Mouse (Mus musculus): ENCODE measurements around the gene Htr3b. TPM values are rescaled to one million over a fixed set of nuclear protein-coding genes. Genes with fewer than 3 reads are reported as not detected.

Gene Htr3b
- polyA plus RNA-seq, 1 experiment = not detected

DNA sequence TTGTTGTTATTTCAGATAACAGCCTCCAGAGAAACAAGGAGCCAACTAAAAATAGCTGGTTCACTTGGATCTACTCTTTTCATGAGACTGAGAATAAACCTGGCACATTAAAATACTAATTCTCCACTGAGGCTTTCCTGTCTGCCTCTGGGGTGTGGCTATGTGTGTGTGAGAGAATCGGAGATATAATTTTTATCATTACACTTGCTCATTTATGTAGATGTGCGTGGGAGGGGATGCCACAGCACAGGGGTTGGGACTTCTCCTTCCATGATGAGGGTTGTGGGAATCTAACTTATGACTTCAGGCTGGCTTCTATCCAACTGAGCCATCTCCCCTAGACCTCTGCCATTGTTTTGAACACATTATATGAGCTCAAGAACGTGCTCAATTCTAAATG, 16.0 kb upstream of the Htr3b start:
- WGBS = 71% methylated on average over 3 of the region's 3 CpGs
- no peak for TF ChIP-seq CTCF (IDR thresholded peaks at IDR 0.05; ENCODE audit: extremely low read depth, insufficient read depth, insufficient read length, insufficient replicate concordance)
- TF ChIP-seq POLR2A (IDR thresholded peaks at IDR 0.05; ENCODE audit: low read depth, low read length) = no peak
- no peaks in the 10 kb centered on the region; the same call in none of the 2 replicates for H3K4me1 ChIP-seq (ENCODE audit: control insufficient read depth, insufficient read depth, insufficient read length)
- H3K36me3 ChIP-seq (ENCODE audit: control insufficient read depth, insufficient read depth, low read length) = no peaks in the 10 kb centered on the region
- no peak for DNase-seq (ENCODE audit: low read depth in 1 of 2, low spot score in 2 of 2)
- no peaks in the 10 kb centered on the region for H3K27me3 ChIP-seq (ENCODE audit: control insufficient read depth, insufficient read depth, low read length)
- peak overlapping the region; percentile 64 for H3K27ac ChIP-seq (ENCODE audit: insufficient read depth, low read length)
- H3K4me3 ChIP-seq (ENCODE audit: extremely low read depth, insufficient read depth, insufficient read length) = no peak overlapping the region

GRCm38 (mm10) chr9:48980371-48980770, 15.6 kb upstream of the Htr3b start:
- WGBS = 65% methylated on average over 5 of the region's 5 CpGs
- TF ChIP-seq POLR2A (IDR thresholded peaks at IDR 0.05; ENCODE audit: low read depth, low read length) = no peak
- TF ChIP-seq CTCF (IDR thresholded peaks at IDR 0.05; ENCODE audit: extremely low read depth, insufficient read depth, insufficient read length, insufficient replicate concordance) = no peak

GRCm38 (mm10) chr9:48976661-48977355, 12.0 kb upstream of the Htr3b start:
- Histone ChIP-seq H3K36me3 (ENCODE audit: control insufficient read depth, insufficient read depth, low read length) (no peaks in the 10 kb centered on the region), H3K27me3 (ENCODE audit: control insufficient read depth, insufficient read depth, low read length) (no peaks in the 10 kb centered on the region), H3K4me3 (ENCODE audit: extremely low read depth, insufficient read depth, insufficient read length) (no peak overlapping the region), H3K27ac (ENCODE audit: insufficient read depth, low read length) (no peak overlapping the region), H3K4me1 (ENCODE audit: control insufficient read depth, insufficient read depth, insufficient read length) (no peaks in the 10 kb centered on the region; the same call in none of the 2 replicates)
- TF ChIP-seq POLR2A (IDR thresholded peaks at IDR 0.05; ENCODE audit: low read depth, low read length) (no peak), CTCF (IDR thresholded peaks at IDR 0.05; ENCODE audit: extremely low read depth, insufficient read depth, insufficient read length, insufficient replicate concordance) (no peak)
- 82% methylated on average over 6 of the region's 6 CpGs for WGBS
- no peak for DNase-seq (ENCODE audit: low read depth in 1 of 2, low spot score in 2 of 2)

More at GRCm38 (mm10) chr9:48980371-48980770, 15.6 kb upstream of the Htr3b start:
- no peaks in the 10 kb centered on the region for H3K27me3 ChIP-seq (ENCODE audit: control insufficient read depth, insufficient read depth, low read length)
- no peaks in the 10 kb centered on the region for H3K36me3 ChIP-seq (ENCODE audit: control insufficient read depth, insufficient read depth, low read length)
- no peak for DNase-seq (ENCODE audit: low read depth in 1 of 2, low spot score in 2 of 2)
- H3K4me3 ChIP-seq (ENCODE audit: extremely low read depth, insufficient read depth, insufficient read length) = no peak overlapping the region
- peak overlapping the region; percentile 63 for H3K27ac ChIP-seq (ENCODE audit: insufficient read depth, low read length)
- no peaks in the 10 kb centered on the region; the same call in none of the 2 replicates for H3K4me1 ChIP-seq (ENCODE audit: control insufficient read depth, insufficient read depth, insufficient read length)

- no peaks in the 10 kb centered on the region; the same call in 1 of the 2 replicates for H3K4me1 ChIP-seq (ENCODE audit: control insufficient read depth, insufficient read depth, insufficient read length)
- H3K4me3 ChIP-seq (ENCODE audit: extremely low read depth, insufficient read depth, insufficient read length) = no peak overlapping the region
- no peaks in the 10 kb centered on the region for H3K27me3 ChIP-seq (ENCODE audit: control insufficient read depth, insufficient read depth, low read length)
- H3K27ac ChIP-seq (ENCODE audit: insufficient read depth, low read length) = no peak overlapping the region
- WGBS = 32% methylated on average over 3 of the region's 3 CpGs
- peak in 1 of 2 experiments; percentile 17 for DNase-seq (ENCODE audit: low read depth in 1 of 2, low spot score in 2 of 2)
- TF ChIP-seq POLR2A (IDR thresholded peaks at IDR 0.05; ENCODE audit: low read depth, low read length) (no peak), CTCF (IDR thresholded peaks at IDR 0.05; ENCODE audit: extremely low read depth, insufficient read depth, insufficient read length, insufficient replicate concordance) (peak; percentile 48; the same call in 1 of the 2 replicates)
- no peaks in the 10 kb centered on the region for H3K36me3 ChIP-seq (ENCODE audit: control insufficient read depth, insufficient read depth, low read length)
Observed at GRCm38 (mm10) chr9:48972494-48972893, 7.7 kb upstream of the Htr3b start.

DNA sequence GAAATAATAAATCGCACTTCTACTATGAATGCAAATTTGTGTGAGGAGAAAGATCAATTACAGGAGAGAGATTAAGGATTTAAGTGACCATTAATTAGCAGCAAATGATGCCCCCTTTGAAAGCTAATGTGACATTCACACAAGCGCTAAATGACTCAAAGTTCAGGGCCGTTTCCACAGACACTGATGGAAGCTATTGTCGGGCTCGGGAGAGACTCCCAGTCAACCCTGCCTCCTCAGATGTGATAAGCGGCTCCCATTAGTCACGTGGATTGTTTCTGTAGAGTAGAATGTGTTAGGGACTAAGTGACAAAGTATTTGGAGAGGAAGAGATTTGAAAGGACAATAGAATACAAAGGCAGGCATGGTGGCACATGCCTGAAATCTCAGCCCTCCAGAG, 2.7 kb downstream of the Htr3b start:
- Histone ChIP-seq H3K27me3 (ENCODE audit: control insufficient read depth, insufficient read depth, low read length) (peaks cover 2% of the 10 kb centered on the region), H3K36me3 (ENCODE audit: control insufficient read depth, insufficient read depth, low read length) (no peaks in the 10 kb centered on the region), H3K4me3 (ENCODE audit: extremely low read depth, insufficient read depth, insufficient read length) (no peak overlapping the region), H3K4me1 (ENCODE audit: control insufficient read depth, insufficient read depth, insufficient read length) (no peaks in the 10 kb centered on the region), H3K27ac (ENCODE audit: insufficient read depth, low read length) (no peak overlapping the region)
- DNase-seq (ENCODE audit: low read depth in 1 of 2, low spot score in 2 of 2) = no peak
- WGBS = 37% methylated on average over 7 of the region's 7 CpGs
- TF ChIP-seq CTCF (IDR thresholded peaks at IDR 0.05; ENCODE audit: extremely low read depth, insufficient read depth, insufficient read length, insufficient replicate concordance) = no peak
- no peak for TF ChIP-seq POLR2A (IDR thresholded peaks at IDR 0.05; ENCODE audit: low read depth, low read length)

GRCm38 (mm10) chr9:48961314-48961713, 3.5 kb downstream of the Htr3b start:
- no peak for TF ChIP-seq POLR2A (IDR thresholded peaks at IDR 0.05; ENCODE audit: low read depth, low read length)
- TF ChIP-seq CTCF (IDR thresholded peaks at IDR 0.05; ENCODE audit: extremely low read depth, insufficient read depth, insufficient read length, insufficient replicate concordance) = no peak
- no peaks in the 10 kb centered on the region for H3K4me1 ChIP-seq (ENCODE audit: control insufficient read depth, insufficient read depth, insufficient read length)
- DNase-seq (ENCODE audit: low read depth in 1 of 2, low spot score in 2 of 2) = no peak
- no peak overlapping the region for H3K27ac ChIP-seq (ENCODE audit: insufficient read depth, low read length)
- no peaks in the 10 kb centered on the region for H3K36me3 ChIP-seq (ENCODE audit: control insufficient read depth, insufficient read depth, low read length)
- H3K4me3 ChIP-seq (ENCODE audit: extremely low read depth, insufficient read depth, insufficient read length) = no peak overlapping the region
- 40% methylated on average over 12 of the region's 12 CpGs for WGBS
- peaks cover 2% of the 10 kb centered on the region for H3K27me3 ChIP-seq (ENCODE audit: control insufficient read depth, insufficient read depth, low read length)

DNA sequence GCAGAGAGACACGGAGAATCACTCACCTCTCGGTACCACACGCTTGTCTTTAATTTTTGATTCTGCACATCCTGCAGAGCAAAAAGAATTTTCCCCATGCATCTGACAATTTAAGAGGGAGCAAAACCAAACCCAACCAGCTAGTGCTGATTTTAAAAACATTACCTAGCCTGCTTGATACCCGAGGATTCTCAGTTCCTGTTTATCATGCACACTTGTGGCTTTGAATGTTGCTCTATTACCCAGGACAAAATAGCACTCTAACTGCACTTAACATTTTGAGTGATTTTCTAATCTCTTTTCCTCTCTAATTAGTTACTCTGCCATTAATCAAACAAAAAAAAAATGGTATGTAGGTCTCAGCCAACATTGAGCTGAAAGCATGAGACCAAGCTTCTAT, 17.2 kb downstream of the Htr3b start:
- no peak overlapping the region for H3K4me3 ChIP-seq (ENCODE audit: extremely low read depth, insufficient read depth, insufficient read length)
- no peak for TF ChIP-seq CTCF (IDR thresholded peaks at IDR 0.05; ENCODE audit: extremely low read depth, insufficient read depth, insufficient read length, insufficient replicate concordance)
- TF ChIP-seq POLR2A (IDR thresholded peaks at IDR 0.05; ENCODE audit: low read depth, low read length) = no peak
- no peaks in the 10 kb centered on the region for H3K36me3 ChIP-seq (ENCODE audit: control insufficient read depth, insufficient read depth, low read length)
- H3K27ac ChIP-seq (ENCODE audit: insufficient read depth, low read length) = no peak overlapping the region
- WGBS = 70% methylated on average over 4 of the region's 4 CpGs
- H3K4me1 ChIP-seq (ENCODE audit: control insufficient read depth, insufficient read depth, insufficient read length) = no peaks in the 10 kb centered on the region
- no peak for DNase-seq (ENCODE audit: low read depth in 1 of 2, low spot score in 2 of 2)
- no peaks in the 10 kb centered on the region for H3K27me3 ChIP-seq (ENCODE audit: control insufficient read depth, insufficient read depth, low read length)
